Mouse (Mus musculus) bone marrow macrophage, adult 2 months (primary cell): Measurements from ENCODE around the gene Cgas. TPM values are rescaled to one million over a fixed set of nuclear protein-coding genes. Genes with fewer than 3 reads are reported as not detected.
A peak's percentile ranks its signal among the peaks of the same experiment; 100 is the strongest.

Experiments
- H3K27ac ChIP-seq: 2 replicates; pipeline ENCODE4 v1.5.1; 2012; ENCODE audit warnings: low read depth, low read length; ENCODE audit not compliant: insufficient read depth
- H3K4me1 ChIP-seq: 2 replicates; pipeline ENCODE4 v1.6.1; 2012; ENCODE audit warnings: low read length; ENCODE audit not compliant: control insufficient read depth, insufficient read depth
- H3K4me3 ChIP-seq: 2 replicates; pipeline ENCODE4 v1.5.1; 2012; ENCODE audit warnings: mild to moderate bottlenecking, low read length, moderate library complexity; ENCODE audit not compliant: insufficient read depth
- CTCF ChIP-seq: IDR thresholded peaks from 2 replicates; pipeline ENCODE4 v1.5.1; 2012; ENCODE audit warnings: low read depth, mild to moderate bottlenecking, low read length, moderate library complexity
- POLR2A ChIP-seq: IDR thresholded peaks from 2 replicates; pipeline ENCODE4 v1.6.1; 2012; ENCODE audit warnings: mild to moderate bottlenecking, low read depth, low read length, borderline replicate concordance
- polyA plus RNA-seq: library from polyadenylated mRNA; stranded (reverse); fragments of >200 nt; gene quantifications from 2 replicates; pipeline ENCODE4 v1.2.4, GENCODE M21; 2012; ENCODE audit not compliant: missing spikeins, insufficient read depth, insufficient read length

Gene Cgas
- polyA plus RNA-seq, 1 experiment, result 8.0 TPM

- no peak overlapping the region for H3K27ac ChIP-seq
Observed at GRCm38 (mm10) chr9:78386947-78387346, 56.1 kb downstream of the Cgas start.

GRCm38 (mm10) chr9:78385893-78386292 lies 57.1 kb downstream of the Cgas start:
- Histone ChIP-seq H3K27ac (no peak overlapping the region), H3K4me1 (no peaks in the 10 kb centered on the region), H3K4me3 (no peak overlapping the region)
- no peak for TF ChIP-seq POLR2A
- TF ChIP-seq CTCF, result peak; percentile 40; the same call in 1 of the 2 replicates

More at GRCm38 (mm10) chr9:78386947-78387346, 56.1 kb downstream of the Cgas start:
- Histone ChIP-seq H3K4me1 (no peaks in the 10 kb centered on the region), H3K4me3 (no peak overlapping the region)
- TF ChIP-seq POLR2A (no peak), CTCF (no peak)

Other genes starting within 250 kb of the Cgas start
- not detected in 2 replicates for gene Gsta1, start 212.6 kb downstream of the Cgas start, polyA plus RNA-seq
- not detected in 2 replicates for gene Gm3776, start 186.1 kb downstream of the Cgas start, polyA plus RNA-seq
- gene Gm10639, start 153.3 kb downstream of the Cgas start, polyA plus RNA-seq, result not detected in 2 replicates
- gene Omt2a, start 128.4 kb downstream of the Cgas start, polyA plus RNA-seq, result not detected in 2 replicates
- not detected in 2 replicates for gene Omt2b, start 115.6 kb downstream of the Cgas start, polyA plus RNA-seq
- gene Gsta2, start 87.4 kb downstream of the Cgas start, polyA plus RNA-seq, result not detected in 2 replicates
- gene Dppa5a, start 75.1 kb downstream of the Cgas start, polyA plus RNA-seq, result not detected in 2 replicates
- gene Ooep, start 64.5 kb downstream of the Cgas start, polyA plus RNA-seq, result not detected in 2 replicates
- 0.25 TPM in 1 of 2 replicates, not detected in the other for gene Ddx43, start 47.5 kb downstream of the Cgas start, polyA plus RNA-seq
- gene Mto1, start 5.0 kb upstream of the Cgas start, polyA plus RNA-seq, result 15.3 and 20.6 TPM in 2 replicates
- gene Gm17324, start 5.5 kb upstream of the Cgas start, polyA plus RNA-seq, result not detected in 2 replicates
- gene Eef1a1, start 45.9 kb upstream of the Cgas start, polyA plus RNA-seq, result 5,836 and 6,850 TPM in 2 replicates
- 44.2 and 46.5 TPM in 2 replicates for gene Slc17a5, start 144.8 kb upstream of the Cgas start, polyA plus RNA-seq
- gene Cd109, start 172.3 kb upstream of the Cgas start, polyA plus RNA-seq, result 2.8 and 4.1 TPM in 2 replicates